Mouse (Mus musculus) limb, embryonic 13.5 days (tissue): ENCODE results near the gene Abcb6. TPM values are rescaled to one million over a fixed set of nuclear protein-coding genes. Genes with fewer than 3 reads are reported as not detected.

ENCODE experiments used
- ATAC-seq: fragments of 200-750 bp; cut with Nextera tagmentation; 2 replicates; pipeline ENCODE4 v1.8.0; 2017; ENCODE audit warnings: low read depth, moderate number of reproducible peaks, moderate TSS enrichment; ENCODE audit not compliant: low FRiP score
- H3K27ac ChIP-seq: fragments of 300-500 bp; sonication (generic); 2 replicates; pipeline ENCODE4 v1.5.1; 2015; ENCODE audit warnings: inconsistent platforms, mild to moderate bottlenecking, moderate library complexity
- H3K27me3 ChIP-seq: fragments of 300-500 bp; sonication (generic); 2 replicates; pipeline ENCODE4 v1.6.1; 2015; ENCODE audit warnings: mild to moderate bottlenecking, inconsistent platforms
- H3K36me3 ChIP-seq: fragments of 300-500 bp; sonication (generic); 2 replicates; pipeline ENCODE4 v1.6.1; 2015; ENCODE audit warnings: inconsistent platforms, mild to moderate bottlenecking, moderate library complexity
- H3K4me1 ChIP-seq: fragments of 300-500 bp; sonication (generic); 2 replicates; pipeline ENCODE4 v1.6.1; 2015; ENCODE audit warnings: inconsistent platforms
- H3K4me2 ChIP-seq: fragments of 300-500 bp; sonication (generic); replicated peaks from 2 replicates; pipeline ENCODE4 v1.6.1; 2015; ENCODE audit warnings: inconsistent platforms, mild to moderate bottlenecking, moderate library complexity
- H3K4me3 ChIP-seq: fragments of 300-500 bp; sonication (generic); 2 replicates; pipeline ENCODE4 v1.5.1; 2015; ENCODE audit warnings: moderate library complexity, mild to moderate bottlenecking, inconsistent platforms
- H3K9ac ChIP-seq: fragments of 300-500 bp; sonication (generic); 2 replicates; pipeline ENCODE4 v1.6.1; 2015; ENCODE audit warnings: mild to moderate bottlenecking, inconsistent platforms
- H3K9me3 ChIP-seq: fragments of 300-500 bp; sonication (generic); 2 replicates; pipeline ENCODE4 v1.6.1; 2016; ENCODE audit warnings: inconsistent platforms
- WGBS: fragments of 180-500 bp; shearing (Covaris S2); methylation state at CpG from one replicate; pipeline ENCODE4 v1.1.7; 2015; 5-methylcytosine and 5-hydroxymethylcytosine counted together
- polyA plus RNA-seq: library from polyadenylated mRNA; unstranded; fragments of >200 nt; fragmentation: Nextera tagmentation; extraction: Ambion mirVana; gene quantifications from 2 replicates; pipeline ENCODE4 v1.2.1, GENCODE M21; 2015

Abcb6 gene
- polyA plus RNA-seq: 39.5 and 40.9 TPM in 2 replicates

DNA sequence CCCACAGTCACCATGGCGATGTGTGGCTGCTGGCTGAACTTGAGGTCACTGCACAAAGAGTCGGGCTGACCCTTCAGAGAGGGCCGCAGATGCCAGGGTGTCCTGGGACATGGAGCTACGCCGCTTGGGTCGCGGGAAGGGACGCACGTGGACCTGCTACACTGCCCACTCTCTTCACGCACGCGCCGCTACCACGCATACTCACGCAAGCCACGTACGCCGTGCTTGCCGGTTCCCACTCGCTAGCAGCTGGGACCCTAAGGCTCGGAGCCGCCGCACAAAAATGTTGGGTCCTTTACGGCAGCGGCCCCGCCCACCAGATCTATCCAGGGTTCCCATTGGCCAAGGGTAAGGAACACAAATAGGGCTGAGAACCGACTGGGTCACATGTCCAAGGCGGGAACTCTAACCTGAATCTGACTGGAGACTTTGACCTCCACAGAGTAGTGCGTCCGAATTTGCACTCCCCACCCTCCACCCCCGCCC, at the start of gene Abcb6:
Gene Abcb6 (minus strand): TSS at position 288 of the 486 bp plus-strand sequence.
- WGBS: under 1% methylated on average over 31 of the region's 31 CpGs
- ATAC-seq: peak; percentile 95
- no peak within 1 kb of the TSS for H3K27ac ChIP-seq

DNA sequence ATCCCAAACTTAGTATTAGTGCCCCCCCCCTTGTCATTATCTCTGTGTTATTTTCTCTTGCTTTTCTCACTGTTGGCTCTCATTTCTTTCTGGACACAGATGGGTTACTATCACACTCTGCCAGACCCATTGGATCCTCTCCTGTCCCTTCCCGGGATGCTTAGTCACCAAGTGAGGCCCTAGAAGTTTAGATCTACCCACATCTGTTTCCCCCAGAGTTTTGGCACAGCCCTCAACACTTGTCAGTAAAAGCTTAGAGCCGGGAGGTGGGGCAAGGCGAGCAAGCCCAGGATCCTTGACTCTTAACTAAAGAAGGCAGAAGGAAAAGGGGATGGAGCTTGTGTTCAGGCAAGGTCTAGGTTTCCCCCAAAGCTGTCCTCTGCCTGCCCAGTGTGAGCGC, 49.0 kb upstream of the Abcb6 start:
- H3K9ac ChIP-seq: no peak overlapping the region
- 68% methylated on average over 4 of the region's 4 CpGs for WGBS
- peaks cover 11% of the 10 kb centered on the region; the same call in 1 of the 2 replicates for H3K27me3 ChIP-seq
- no peaks in the 10 kb centered on the region for H3K9me3 ChIP-seq
- no peak overlapping the region for H3K4me2 ChIP-seq
- no peak overlapping the region for H3K27ac ChIP-seq
- no peaks in the 10 kb centered on the region for H3K4me1 ChIP-seq
- H3K4me3 ChIP-seq: no peak overlapping the region
- H3K36me3 ChIP-seq: no peaks in the 10 kb centered on the region
- ATAC-seq: no peak

More for the DNA sequence above, at the start of gene Abcb6:
- H3K9ac ChIP-seq: peak within 1 kb of the TSS; percentile 78
- no peaks in the 10 kb centered on the region for H3K27me3 ChIP-seq
- H3K9me3 ChIP-seq: no peaks in the 10 kb centered on the region
- H3K4me2 ChIP-seq: peak within 1 kb of the TSS; percentile 100
- H3K36me3 ChIP-seq: peaks cover 70% of the 10 kb centered on the region
- peak within 1 kb of the TSS; percentile 63 for H3K4me3 ChIP-seq
- H3K4me1 ChIP-seq: peaks cover 18% of the 10 kb centered on the region

DNA sequence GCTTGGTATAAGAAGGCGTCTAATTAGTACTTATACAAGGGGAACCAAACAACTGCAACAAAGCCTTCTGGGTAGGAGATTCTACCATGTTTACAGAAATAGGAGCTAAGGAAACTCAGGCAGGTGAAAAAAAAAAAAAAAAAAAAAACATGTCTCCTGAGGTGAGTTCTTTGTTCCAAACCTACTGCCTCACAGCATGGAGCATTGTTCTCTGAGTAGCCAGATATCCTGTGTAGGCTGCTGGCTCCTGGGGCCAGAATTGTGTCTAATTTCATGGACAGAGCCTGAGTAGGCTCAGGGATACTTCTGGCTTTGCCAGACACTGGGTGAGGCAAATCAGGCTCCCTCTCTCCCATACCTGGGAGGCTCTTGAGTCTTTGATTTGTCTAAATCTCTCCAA, 47.5 kb upstream of the Abcb6 start:
- H3K9me3 ChIP-seq: no peaks in the 10 kb centered on the region
- no peaks in the 10 kb centered on the region for H3K36me3 ChIP-seq
- no peak overlapping the region for H3K9ac ChIP-seq
- WGBS: 66% methylated on average over 1 of the region's 1 CpGs
- H3K4me3 ChIP-seq: no peak overlapping the region
- H3K27ac ChIP-seq: no peak overlapping the region
- no peaks in the 10 kb centered on the region for H3K4me1 ChIP-seq
- no peak for ATAC-seq
- H3K4me2 ChIP-seq: no peak overlapping the region
- peaks cover 11% of the 10 kb centered on the region; the same call in 1 of the 2 replicates for H3K27me3 ChIP-seq

DNA sequence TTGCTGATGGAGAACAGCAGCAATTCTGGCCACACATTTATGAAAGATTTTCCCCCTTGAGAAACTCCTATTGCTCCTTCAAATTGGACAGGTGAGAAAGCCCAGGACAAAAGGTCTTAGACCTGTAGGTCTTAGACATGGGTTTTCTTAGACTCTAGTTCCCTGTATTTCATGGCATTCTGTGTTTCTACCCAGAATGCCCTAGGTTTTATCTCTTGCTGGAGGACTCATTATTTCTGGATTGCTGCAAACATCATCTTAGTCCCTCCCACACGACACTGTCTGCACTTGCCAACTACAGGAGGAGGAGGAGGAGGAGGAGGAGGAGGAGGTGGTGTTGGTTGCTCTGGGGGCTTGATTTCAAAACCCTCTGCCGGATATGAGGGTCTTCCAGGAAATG, 45.9 kb upstream of the Abcb6 start:
- no peaks in the 10 kb centered on the region for H3K9me3 ChIP-seq
- no peaks in the 10 kb centered on the region for H3K36me3 ChIP-seq
- H3K27me3 ChIP-seq: peaks cover 25% of the 10 kb centered on the region
- H3K4me3 ChIP-seq: no peak overlapping the region
- H3K27ac ChIP-seq: no peak overlapping the region
- WGBS: 50% methylated on average over 2 of the region's 2 CpGs
- no peak overlapping the region for H3K4me2 ChIP-seq
- no peaks in the 10 kb centered on the region for H3K4me1 ChIP-seq
- ATAC-seq: no peak
- no peak overlapping the region for H3K9ac ChIP-seq

DNA sequence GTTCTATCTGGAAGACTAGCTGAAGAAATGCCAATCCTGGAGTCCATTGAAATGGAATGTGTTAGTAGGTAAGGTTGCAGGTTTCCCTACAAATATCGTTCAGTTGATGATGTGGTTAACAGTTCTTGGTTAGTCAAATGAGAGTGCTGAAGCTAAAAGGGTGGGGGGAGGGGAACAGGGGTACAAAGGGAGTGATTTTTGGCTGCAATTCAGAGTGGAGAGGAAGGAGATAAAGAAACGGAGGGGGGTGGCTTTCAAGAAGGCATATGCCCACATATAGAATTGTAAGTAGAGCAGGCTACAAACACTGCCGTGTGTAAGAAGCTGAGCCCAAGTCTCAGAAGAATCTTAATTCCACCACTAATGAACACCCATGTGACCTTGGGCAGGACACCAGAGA, 45.3 kb upstream of the Abcb6 start:
- H3K4me3 ChIP-seq: no peak overlapping the region
- no peaks in the 10 kb centered on the region for H3K36me3 ChIP-seq
- no peak overlapping the region for H3K4me2 ChIP-seq
- H3K27me3 ChIP-seq: peaks cover 28% of the 10 kb centered on the region
- no peaks in the 10 kb centered on the region for H3K9me3 ChIP-seq
- WGBS: 73% methylated on average over 3 of the region's 3 CpGs
- H3K4me1 ChIP-seq: no peaks in the 10 kb centered on the region
- no peak overlapping the region for H3K9ac ChIP-seq
- no peak overlapping the region for H3K27ac ChIP-seq
- no peak for ATAC-seq

DNA sequence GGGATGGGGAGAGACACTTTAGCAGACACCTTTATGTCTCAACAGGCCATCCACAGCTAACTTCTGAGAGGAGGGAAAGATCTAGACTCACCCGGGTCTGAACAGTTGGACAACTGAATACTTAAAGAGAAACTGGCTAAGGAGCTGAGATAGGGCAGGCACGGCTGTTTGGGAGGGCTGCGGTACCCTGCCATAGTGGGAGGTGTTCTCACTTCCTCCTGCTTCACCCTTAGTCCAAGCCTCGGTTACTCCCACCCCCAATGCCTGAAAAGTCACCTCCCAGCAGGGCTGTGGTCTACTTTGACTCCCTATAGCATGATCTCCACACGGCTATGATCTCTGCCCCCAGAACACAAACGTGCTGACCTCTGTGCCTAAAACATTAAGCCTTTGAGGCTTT, 43.3 kb upstream of the Abcb6 start:
- 70% methylated on average over 6 of the region's 6 CpGs for WGBS
- peaks cover 44% of the 10 kb centered on the region for H3K27me3 ChIP-seq
- no peak overlapping the region for H3K4me3 ChIP-seq
- H3K4me2 ChIP-seq: no peak overlapping the region
- H3K9me3 ChIP-seq: no peaks in the 10 kb centered on the region
- no peak for ATAC-seq
- H3K4me1 ChIP-seq: peaks cover 9% of the 10 kb centered on the region
- no peak overlapping the region for H3K27ac ChIP-seq
- H3K9ac ChIP-seq: no peak overlapping the region
- H3K36me3 ChIP-seq: no peaks in the 10 kb centered on the region

DNA sequence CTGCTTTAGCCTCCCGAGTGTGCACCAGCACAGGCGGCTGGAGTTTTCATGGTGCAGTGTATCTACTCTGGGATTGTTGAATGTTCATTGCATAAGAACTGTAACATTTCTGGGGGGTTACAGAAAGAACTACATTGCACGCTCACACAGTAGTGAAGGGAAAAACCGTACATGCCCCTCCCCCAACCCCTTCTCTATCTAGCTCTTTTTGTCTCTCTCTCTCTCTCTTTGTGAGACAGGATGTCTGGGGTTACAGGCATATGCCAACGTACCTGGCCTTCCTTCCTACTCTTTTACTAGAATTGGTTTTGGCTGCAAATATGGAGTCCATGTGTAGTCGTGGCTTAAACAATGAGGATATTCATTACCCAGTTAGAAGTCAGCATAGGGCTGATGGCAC, 42.7 kb upstream of the Abcb6 start:
- ATAC-seq: no peak

DNA sequence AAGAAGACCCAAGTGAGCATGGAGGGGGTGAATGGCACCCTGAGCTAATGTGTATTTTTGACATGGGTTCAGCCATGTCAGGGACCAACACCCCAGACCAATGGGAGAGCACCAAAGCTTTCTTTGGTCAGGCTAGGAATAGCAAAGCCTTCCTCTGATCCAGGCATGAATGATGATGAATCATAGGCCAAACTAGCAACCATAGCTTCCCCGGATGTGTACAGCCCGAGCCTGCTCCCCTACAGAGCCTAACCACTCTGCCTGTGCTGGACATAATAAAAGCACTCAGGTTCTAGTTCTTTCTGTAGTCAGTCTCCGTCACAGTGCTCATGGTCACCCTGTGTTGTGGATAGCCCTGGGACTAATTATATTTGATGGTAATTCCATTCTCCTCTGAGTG, 41.3 kb upstream of the Abcb6 start:
- Histone ChIP-seq H3K4me3 (no peak overlapping the region), H3K9me3 (no peaks in the 10 kb centered on the region), H3K36me3 (no peaks in the 10 kb centered on the region), H3K9ac (no peak overlapping the region), H3K4me1 (peaks cover 15% of the 10 kb centered on the region), H3K27ac (no peak overlapping the region), H3K4me2 (no peak overlapping the region), H3K27me3 (peaks cover 64% of the 10 kb centered on the region)
- 72% methylated on average over 3 of the region's 3 CpGs for WGBS
- ATAC-seq: no peak

More for the DNA sequence above, 42.7 kb upstream of the Abcb6 start:
- 80% methylated on average over 6 of the region's 6 CpGs for WGBS
- Histone ChIP-seq H3K27me3 (peaks cover 50% of the 10 kb centered on the region), H3K9me3 (no peaks in the 10 kb centered on the region), H3K36me3 (no peaks in the 10 kb centered on the region), H3K27ac (no peak overlapping the region), H3K4me2 (no peak overlapping the region), H3K4me3 (no peak overlapping the region), H3K4me1 (peaks cover 15% of the 10 kb centered on the region), H3K9ac (no peak overlapping the region)

DNA sequence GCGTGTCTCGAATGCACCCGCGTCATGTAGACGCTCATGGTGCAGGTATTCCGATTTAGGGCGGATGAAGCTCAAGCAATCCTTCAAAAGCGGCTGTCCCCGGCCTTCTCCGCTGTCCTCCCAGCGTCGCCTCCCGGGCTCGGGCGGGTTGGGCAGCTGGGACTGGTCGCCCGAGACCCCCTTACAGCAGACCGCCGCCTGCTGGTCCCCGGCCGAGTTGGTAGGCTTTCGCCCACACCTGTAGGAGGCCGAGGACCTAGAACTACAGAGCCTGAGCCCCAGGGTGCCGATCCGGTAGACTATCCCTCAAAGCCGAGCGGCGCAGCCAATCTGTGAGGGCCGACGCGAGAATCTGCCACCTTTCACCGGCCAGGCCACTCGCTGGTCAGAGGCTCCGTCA, 39.3 kb upstream of the Abcb6 start, which contains the start of gene Tuba4a:
Gene Tuba4a (minus strand): TSS at position 335 of the 400 bp plus-strand sequence.
- Histone ChIP-seq H3K9me3 (no peaks in the 10 kb centered on the region), H3K27me3 (peaks cover 72% of the 10 kb centered on the region), H3K9ac (peak within 1 kb of the TSS; percentile 54), H3K4me2 (peak within 1 kb of the TSS; percentile 96), H3K36me3 (peaks cover 15% of the 10 kb centered on the region), H3K4me1 (peaks cover 15% of the 10 kb centered on the region), H3K27ac (no peak within 1 kb of the TSS), H3K4me3 (peak within 1 kb of the TSS; percentile 61)
- ATAC-seq: no peak
- WGBS: under 1% methylated on average over 34 of the region's 34 CpGs

DNA sequence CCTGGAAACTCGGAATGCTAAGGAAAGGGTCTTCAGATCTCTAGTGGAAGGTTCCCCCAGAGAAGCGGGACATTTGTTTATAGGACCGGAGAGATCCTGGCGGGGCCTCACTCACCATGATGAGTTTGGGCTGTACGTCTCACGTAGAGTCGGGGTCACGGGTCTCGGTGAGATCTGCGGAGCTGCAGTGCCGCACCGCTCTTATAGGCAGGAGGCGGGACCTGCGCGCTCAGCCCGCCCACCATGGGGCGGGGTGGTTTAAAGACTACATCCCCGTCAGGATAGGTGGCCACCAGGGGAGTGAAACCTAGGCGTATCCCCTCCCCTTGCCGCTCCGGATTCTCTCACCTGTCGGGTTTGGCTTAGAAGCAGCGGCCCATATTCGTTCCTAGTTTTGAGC, 38.9 kb upstream of the Abcb6 start:
- WGBS: 1% methylated on average over 24 of the region's 24 CpGs
- peaks cover 15% of the 10 kb centered on the region for H3K4me1 ChIP-seq
- peaks cover 72% of the 10 kb centered on the region for H3K27me3 ChIP-seq
- no peak overlapping the region for H3K27ac ChIP-seq
- H3K36me3 ChIP-seq: peaks cover 19% of the 10 kb centered on the region
- H3K4me3 ChIP-seq: peak overlapping the region; percentile 61
- H3K4me2 ChIP-seq: peak overlapping the region; percentile 96
- no peaks in the 10 kb centered on the region for H3K9me3 ChIP-seq
- H3K9ac ChIP-seq: peak overlapping the region; percentile 54
- ATAC-seq: peak; percentile 88

DNA sequence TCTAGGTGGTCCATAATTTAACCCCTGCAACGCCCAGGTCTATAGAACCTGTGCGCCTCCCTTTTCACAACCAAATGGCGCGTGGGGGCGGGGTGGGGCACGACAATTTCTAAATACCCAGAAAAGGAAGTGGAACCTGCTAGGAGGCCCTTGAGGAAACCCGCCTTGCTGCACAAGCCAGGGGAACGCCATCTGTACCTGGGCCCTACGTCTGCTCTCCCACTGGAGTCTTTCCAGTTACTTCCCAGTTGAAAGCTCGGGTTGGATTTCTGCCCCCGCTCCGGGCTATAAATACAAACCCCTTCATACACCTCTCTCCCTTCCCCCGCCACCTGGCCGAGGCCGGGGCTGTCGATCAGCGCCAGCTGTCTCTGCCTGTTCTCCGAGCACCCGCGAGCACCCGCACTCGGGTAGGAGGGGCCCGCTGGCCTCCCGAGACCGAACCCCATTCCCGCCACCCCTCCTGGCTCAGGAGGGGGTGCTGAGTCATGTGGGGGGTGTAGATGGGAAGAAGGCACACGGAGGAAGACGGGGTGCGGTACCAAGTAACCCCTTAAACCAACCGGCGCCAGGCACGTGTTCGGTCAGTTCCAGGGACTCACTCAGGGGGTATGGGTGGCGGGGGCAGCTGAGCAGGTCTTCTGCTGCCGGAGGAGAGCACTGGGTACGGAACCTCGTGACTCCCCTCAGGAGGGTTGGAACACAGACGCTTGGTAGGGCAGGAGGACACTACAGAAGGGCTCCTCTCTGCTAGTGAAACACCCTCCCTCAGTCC, 38.2 kb upstream of the Abcb6 start:
- 1% methylated on average over 38 of the region's 38 CpGs for WGBS

DNA sequence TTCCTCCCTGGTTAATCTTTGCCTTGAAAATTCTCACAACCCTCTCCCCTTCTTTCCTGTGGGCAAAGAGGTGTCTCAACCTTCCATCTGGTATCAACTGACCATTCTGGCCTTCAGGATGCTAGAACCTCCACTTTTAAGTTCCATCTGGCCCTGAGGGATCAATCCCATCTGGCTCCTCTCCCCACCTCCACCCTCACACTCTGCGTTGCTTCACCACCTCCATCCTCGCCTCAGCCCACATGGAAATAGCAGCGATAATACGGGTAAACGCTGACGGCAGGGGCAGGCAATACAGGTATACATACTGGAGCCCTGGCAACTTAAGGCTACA, 37.7 kb upstream of the Abcb6 start:
- no peak overlapping the region for H3K27ac ChIP-seq
- H3K36me3 ChIP-seq: peaks cover 32% of the 10 kb centered on the region
- H3K4me3 ChIP-seq: peak overlapping the region; percentile 61
- H3K9ac ChIP-seq: peak overlapping the region; percentile 51
- WGBS: 3% methylated on average over 6 of the region's 6 CpGs
- H3K9me3 ChIP-seq: no peaks in the 10 kb centered on the region
- peaks cover 15% of the 10 kb centered on the region for H3K4me1 ChIP-seq
- H3K27me3 ChIP-seq: peaks cover 72% of the 10 kb centered on the region
- peak overlapping the region; percentile 96 for H3K4me2 ChIP-seq
- no peak for ATAC-seq

More for the DNA sequence above, 38.2 kb upstream of the Abcb6 start:
- peak; percentile 64 for ATAC-seq
- peaks cover 15% of the 10 kb centered on the region for H3K4me1 ChIP-seq
- no peak overlapping the region for H3K27ac ChIP-seq
- no peaks in the 10 kb centered on the region for H3K9me3 ChIP-seq
- peak overlapping the region; percentile 61 for H3K4me3 ChIP-seq
- peak overlapping the region; percentile 96 for H3K4me2 ChIP-seq
- peak overlapping the region; percentile 51 for H3K9ac ChIP-seq
- peaks cover 72% of the 10 kb centered on the region for H3K27me3 ChIP-seq
- H3K36me3 ChIP-seq: peaks cover 26% of the 10 kb centered on the region
